Mouse (Mus musculus): ENCODE results near the gene Surf1. TPM values are rescaled to one million over a fixed set of nuclear protein-coding genes. Genes with fewer than 3 reads are reported as not detected.

Surf1 gene
- polyA plus RNA-seq, 1 experiment from 2014 or later, result 86.4 TPM

Other genes with a start within 250 kb of the Surf1 start
- not detected in 2 replicates for gene Lcn4, start 245.2 kb downstream of the Surf1 start, polyA plus RNA-seq (2015; fragmentation: Nextera tagmentation; extraction: Ambion mirVana)
- gene Abo, start 51.6 kb downstream of the Surf1 start, polyA plus RNA-seq (2015; fragmentation: Nextera tagmentation; extraction: Ambion mirVana), result not detected in 2 replicates
- 27.6 and 29.0 TPM in 2 replicates for gene Surf6, start 13.7 kb downstream of the Surf1 start, polyA plus RNA-seq (2015; fragmentation: Nextera tagmentation; extraction: Ambion mirVana)
- 129 TPM in 2 replicates for gene Med22, start 5.9 kb downstream of the Surf1 start, polyA plus RNA-seq (2015; fragmentation: Nextera tagmentation; extraction: Ambion mirVana)
- 457 and 479 TPM in 2 replicates for gene Rpl7a, start 5.8 kb downstream of the Surf1 start, polyA plus RNA-seq (2015; fragmentation: Nextera tagmentation; extraction: Ambion mirVana)
- gene Surf2, start 163 bp downstream of the Surf1 start, polyA plus RNA-seq (2015; fragmentation: Nextera tagmentation; extraction: Ambion mirVana), result 55.8 and 64.2 TPM in 2 replicates
- 115 and 119 TPM in 2 replicates for gene Surf4, start 17.4 kb upstream of the Surf1 start, polyA plus RNA-seq (2015; fragmentation: Nextera tagmentation; extraction: Ambion mirVana)
- gene Stkld1, start 17.5 kb upstream of the Surf1 start, polyA plus RNA-seq (2015; fragmentation: Nextera tagmentation; extraction: Ambion mirVana), result 0.11 and 0.61 TPM in 2 replicates
- gene Rexo4, start 47.9 kb upstream of the Surf1 start, polyA plus RNA-seq (2015; fragmentation: Nextera tagmentation; extraction: Ambion mirVana), result 31.8 and 33.7 TPM in 2 replicates
- gene Adamts13, start 56.9 kb upstream of the Surf1 start, polyA plus RNA-seq (2015; fragmentation: Nextera tagmentation; extraction: Ambion mirVana), result not detected in 2 replicates
- gene Cacfd1, start 93.4 kb upstream of the Surf1 start, polyA plus RNA-seq (2015; fragmentation: Nextera tagmentation; extraction: Ambion mirVana), result 114 and 120 TPM in 2 replicates
- gene Slc2a6, start 111.5 kb upstream of the Surf1 start, polyA plus RNA-seq (2015; fragmentation: Nextera tagmentation; extraction: Ambion mirVana), result 8.3 and 9.3 TPM in 2 replicates
- 1.3 and 5.9 TPM in 2 replicates for gene Mymk, start 155.6 kb upstream of the Surf1 start, polyA plus RNA-seq (2015; fragmentation: Nextera tagmentation; extraction: Ambion mirVana)
- 9.1 and 9.2 TPM in 2 replicates for gene Adamtsl2, start 162.8 kb upstream of the Surf1 start, polyA plus RNA-seq (2015; fragmentation: Nextera tagmentation; extraction: Ambion mirVana)
- 3.0 TPM in 2 replicates for gene Fam163b, start 226.0 kb upstream of the Surf1 start, polyA plus RNA-seq (2015; fragmentation: Nextera tagmentation; extraction: Ambion mirVana)
- gene Dbh, start 248.7 kb upstream of the Surf1 start, polyA plus RNA-seq (2015; fragmentation: Nextera tagmentation; extraction: Ambion mirVana), result 0.41 and 0.67 TPM in 2 replicates